Mouse (Mus musculus) R1 (cell line): Measurements from ENCODE around the gene Tdrd9.
A peak's percentile ranks its signal among the peaks of the same experiment; 100 is the strongest.

Experiments used
- DNase-seq: peaks from one replicate; pipeline ENCODE4 v3.0.0-alpha.2; 2018; ENCODE audit warnings: low read depth, low spot score

Gene Tdrd9

DNA sequence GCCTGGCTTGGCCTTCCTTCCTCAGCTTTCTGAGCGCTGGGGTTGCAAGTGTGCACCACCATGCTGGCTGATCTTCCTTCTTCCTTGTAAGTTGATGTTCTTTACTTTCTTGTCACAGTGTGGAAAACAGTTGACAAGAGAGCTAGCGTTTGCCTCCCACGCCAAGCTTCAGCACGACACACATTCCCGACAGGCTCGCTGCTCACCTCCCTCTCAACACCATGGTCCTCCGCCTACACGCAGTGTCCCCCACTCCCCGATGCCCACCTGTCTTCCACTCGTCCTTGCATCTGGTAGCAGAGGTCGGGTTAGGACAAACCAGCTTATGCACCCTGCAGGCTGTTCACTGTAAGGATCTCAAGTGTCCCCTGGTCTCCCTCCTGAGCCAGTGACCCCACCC is 133.5 kb downstream of the Tdrd9 start:
- DNase-seq = no peak

DNA sequence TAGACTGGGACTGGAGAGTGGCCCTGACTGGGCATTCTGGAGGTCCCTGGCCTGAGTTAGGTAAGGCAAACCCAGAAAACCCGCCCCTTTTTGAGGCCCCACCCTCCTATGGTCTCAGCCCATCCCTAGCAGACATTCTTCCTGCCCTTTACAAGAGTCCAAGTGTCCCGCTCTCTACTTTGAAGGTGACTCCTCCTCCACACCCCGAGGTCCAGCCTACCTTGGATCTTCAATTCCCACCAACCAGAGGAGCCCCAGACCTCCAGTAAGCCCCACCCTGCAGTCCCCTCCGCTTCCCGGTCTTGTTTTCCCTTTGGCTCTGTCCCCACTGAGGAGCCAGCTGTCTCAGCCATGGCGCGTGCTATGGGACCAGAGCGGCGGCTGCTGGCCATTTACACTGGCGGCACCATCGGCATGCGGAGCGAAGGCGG is 135.2 kb downstream of the Tdrd9 start, which contains the start of gene Aspg:
Aspg (plus strand) TSS at position 139 of the 431 bp plus-strand sequence.
- DNase-seq = peak; percentile 90

DNA sequence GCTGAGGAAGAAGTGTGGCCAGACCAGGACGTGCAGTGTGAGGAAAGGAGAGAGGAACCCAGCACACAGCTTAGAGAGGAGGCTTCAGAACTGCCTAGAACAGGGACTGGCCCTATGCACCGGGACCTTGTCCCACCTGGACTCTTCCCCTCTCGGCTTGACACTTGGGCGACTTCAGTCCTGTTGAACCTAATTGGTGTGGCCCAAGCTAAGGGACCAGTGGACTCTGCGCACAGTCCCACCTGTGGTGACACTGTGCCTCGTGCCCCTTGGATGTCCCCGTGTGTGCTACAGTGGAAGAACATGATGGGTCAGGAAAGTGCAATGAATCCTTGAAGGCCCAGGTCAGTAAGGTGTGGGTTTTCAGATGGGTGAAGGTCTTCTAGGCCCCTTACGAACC is 136.3 kb downstream of the Tdrd9 start:
- DNase-seq = no peak

DNA sequence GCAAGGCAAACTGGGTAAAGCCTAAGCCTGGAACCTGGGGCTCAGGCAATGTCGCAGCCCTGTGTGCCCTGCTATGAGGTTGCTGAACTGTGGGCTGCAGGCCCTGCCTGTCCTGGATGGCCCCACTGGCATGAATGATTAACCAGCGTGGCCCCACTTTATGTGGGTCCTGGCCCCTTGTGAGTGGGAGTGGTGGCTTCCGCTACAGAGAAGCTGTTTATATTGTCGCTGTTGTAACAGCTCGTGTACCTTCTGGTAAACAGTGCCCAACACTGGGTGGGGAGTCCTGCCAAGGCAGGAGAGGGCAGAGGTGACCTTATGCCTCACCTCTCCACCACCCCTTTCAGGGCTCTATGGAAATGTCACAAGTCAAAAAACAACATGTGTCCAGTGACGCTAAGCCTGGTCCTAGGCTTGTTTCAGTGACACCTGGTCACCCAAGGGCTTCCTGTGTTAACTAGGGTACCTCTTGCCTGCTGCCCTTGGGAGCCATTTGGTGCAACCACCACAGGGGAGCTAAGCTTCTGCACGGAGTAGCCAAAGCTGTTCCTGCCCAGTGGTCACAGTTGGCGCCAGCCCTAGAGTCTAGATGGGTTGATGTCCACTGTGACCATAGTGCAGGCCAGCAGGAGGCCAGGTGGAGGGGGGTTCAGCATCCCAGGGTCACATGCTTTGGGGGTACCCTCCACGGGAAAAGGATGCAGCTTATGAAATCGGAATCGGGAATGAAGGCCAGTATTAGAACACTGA is 137.5 kb downstream of the Tdrd9 start:
- no peak for DNase-seq

DNA sequence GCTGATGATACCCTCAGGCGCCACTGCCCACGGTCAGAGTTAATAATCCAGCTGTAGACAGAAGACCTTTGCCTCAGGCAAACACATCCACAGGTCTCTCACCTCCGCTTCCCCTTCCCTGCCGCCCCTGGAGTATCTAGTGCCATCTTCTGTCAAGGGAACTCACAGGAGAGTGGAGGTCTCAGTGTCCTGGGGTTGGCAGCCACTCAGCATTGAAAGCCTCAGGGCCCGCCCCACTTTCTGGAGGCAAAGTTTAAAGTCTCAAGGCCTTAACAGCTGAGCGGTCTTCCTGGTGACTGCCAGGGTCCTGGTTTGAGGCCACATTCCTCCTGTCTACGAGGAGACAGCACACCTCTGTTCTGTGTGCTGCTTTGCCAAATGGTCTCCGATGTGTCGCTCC is 138.3 kb downstream of the Tdrd9 start:
- no peak for DNase-seq

DNA sequence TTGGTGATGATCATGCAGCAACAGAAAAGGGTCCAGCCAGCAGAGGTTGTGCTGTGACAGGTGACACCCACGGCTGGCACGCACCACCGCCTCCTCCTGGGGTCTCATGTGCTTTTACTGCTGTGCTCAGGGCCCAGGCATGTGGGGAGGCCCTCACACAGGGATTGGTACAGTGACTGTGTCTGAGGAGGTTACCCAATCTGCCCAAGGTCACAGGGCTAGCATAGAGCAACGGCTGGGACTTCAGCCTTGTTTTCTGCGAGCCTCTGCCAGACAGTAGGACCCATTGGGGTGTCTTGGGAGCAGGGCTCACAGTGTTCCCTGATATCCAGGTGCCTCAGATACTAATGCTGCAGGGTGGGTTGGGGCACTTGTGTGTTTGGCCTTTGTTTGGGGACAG is 140.0 kb downstream of the Tdrd9 start:
- DNase-seq = no peak

DNA sequence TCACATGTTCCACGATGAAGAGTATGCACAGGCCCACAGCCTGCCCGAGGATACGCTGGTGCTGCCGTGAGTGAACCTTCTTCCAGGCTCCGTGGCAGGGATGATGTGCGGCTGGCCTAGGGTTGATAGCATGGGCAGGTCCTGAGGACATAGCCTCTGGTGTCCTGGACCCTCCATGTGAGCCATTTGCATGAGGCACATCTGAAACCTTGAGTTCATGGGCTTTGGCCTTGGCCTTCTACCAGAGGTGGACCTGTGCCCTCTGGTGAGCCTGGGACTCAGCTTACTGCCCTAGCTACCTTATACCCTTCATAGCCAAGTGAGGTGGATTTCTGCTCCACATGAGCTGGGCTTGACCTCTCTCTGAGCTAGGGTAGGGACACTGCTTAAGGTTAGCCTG is 140.9 kb downstream of the Tdrd9 start:
- DNase-seq = no peak

DNA sequence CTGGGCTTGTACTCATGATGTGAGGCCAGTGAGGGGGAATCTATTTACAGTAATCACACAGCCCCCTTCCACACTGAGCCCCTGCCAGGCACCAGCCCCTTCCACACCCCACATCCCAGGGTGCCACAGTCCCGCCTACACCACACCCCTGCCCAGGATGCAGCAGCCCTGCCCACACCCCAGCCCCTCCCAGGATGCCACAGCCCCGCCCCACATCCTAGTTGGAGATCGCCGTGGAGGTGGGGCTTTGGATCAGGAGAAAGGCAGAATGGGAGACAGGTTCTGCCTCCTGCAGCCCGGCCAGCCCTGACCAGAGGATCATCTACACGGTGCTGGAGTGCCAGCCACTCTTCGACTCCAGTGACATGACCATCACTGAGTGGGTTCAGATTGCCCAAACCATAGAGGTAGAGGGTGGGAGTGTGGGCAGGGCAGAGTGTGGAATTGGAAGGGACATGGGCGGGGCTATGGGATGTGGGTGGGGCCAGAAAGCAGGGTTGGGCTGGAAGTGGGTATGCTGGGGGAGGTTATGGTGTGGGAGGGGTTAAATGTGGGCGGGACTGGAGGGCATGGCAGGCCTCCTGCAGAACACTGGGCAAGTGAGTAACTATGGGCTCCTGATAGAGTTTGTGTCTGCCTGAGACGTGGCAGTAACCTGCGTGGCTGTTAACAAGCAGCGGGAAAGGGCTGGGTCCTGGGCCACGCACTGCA is 141.5 kb downstream of the Tdrd9 start:
- DNase-seq = peak; percentile 87

DNA sequence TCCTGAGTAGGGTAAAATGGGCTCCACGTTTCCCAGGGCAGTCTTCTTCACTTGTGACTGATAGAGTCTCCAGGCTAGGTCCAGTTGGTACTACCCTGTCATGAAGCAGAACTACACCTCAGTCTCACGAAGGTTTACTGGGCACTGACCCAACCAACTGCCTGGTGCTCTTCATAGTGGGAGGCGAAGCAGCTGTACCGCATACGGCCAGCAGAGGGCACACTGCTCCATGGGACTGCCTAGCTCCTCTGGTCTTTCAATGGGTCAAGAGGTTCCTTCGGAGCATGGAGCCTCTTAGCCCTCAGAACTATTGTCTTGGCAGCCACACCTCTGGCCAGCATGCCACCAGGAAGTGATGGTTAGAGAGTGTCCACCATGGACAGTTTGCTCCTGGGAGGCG is 142.4 kb downstream of the Tdrd9 start:
- DNase-seq = peak; percentile 74

DNA sequence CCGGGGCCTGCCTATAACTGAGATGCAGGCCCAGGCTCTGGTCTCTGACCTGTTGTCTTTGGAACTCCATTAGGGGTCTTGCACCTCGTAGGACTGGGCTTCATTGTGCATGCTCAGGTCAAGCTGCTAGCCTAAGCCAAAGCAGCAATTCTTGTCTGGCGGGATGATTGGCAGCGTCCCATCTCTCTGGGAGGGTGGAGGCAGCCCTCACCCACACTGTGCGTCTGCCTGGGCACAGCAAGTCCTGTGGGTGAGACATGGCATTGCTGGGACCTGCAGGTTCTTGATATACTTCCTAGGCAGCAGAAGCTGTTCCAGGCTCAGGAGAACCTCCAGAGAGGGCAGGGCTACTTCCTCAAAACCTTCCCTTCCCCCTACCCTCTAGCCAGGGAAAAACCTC is 145.6 kb downstream of the Tdrd9 start:
- no peak for DNase-seq

DNA sequence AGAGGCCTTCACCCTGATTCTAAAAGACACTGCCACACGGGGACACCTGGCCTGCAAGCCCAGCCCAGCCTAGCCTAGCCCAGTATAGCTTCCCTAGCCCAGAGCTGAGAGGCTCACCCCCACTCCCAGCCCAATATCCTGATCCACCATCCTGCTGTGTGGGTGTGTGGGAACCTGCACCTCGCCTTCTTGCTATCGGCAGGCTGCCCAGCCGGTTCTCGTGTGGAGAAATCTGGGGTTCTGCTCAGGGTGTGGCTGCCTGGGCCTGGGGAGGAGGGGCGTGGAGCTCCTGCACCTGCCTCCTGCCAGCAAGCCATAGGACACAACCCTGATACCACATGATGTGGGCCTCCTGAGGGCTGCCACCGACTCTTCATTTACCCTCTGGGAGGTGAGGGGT is 146.3 kb downstream of the Tdrd9 start:
- no peak for DNase-seq
